Mouse (Mus musculus): ENCODE measurements at regions not wholly inside any gene's neighbourhood (a gene's known extent, or its start where the extent isn't known, plus 50 kb on each side); places are given as distances from the start of the nearest gene placed in this dataset.
A peak's percentile ranks its signal among the peaks of the same experiment; 100 is the strongest.

- Histone ChIP-seq H3K9me3 (replicated peaks; ENCODE audit: control insufficient read depth, low read length) (no peaks in the 10 kb centered on the region), H3K27ac (ENCODE audit: low read depth, low read length) (no peak overlapping the region), H3K4me2 (ENCODE audit: low read length) (no peak overlapping the region), H3K36me3 (ENCODE audit: control insufficient read depth, insufficient read depth, low read length) (no peaks in the 10 kb centered on the region), H3K9ac (ENCODE audit: low read length) (no peak overlapping the region), H3K27me3 (replicated peaks; ENCODE audit: control insufficient read depth, insufficient read depth, low read length) (no peaks in the 10 kb centered on the region), H3K4me1 (ENCODE audit: control insufficient read depth, insufficient read depth, low read length) (no peaks in the 10 kb centered on the region), H3K4me3 (ENCODE audit: low read depth, low read length) (no peak overlapping the region)
- DNase-seq (ENCODE audit: low spot score) (no peak), ATAC-seq (no peak)
- 57% methylated on average over 4 of the region's 4 CpGs for WGBS
Measured at GRCm38 (mm10) chr11:66684181-66684580, 158.4 kb upstream of the Shisa6 start.

- 32% methylated on average over 5 of the region's 5 CpGs for WGBS
- no peaks in the 10 kb centered on the region for H3K4me1 ChIP-seq (ENCODE audit: control insufficient read depth, insufficient read depth, low read length)
- no peak overlapping the region for H3K4me2 ChIP-seq (ENCODE audit: low read length)
- no peak overlapping the region for H3K4me3 ChIP-seq (ENCODE audit: low read depth, low read length)
- no peaks in the 10 kb centered on the region for H3K27me3 ChIP-seq (replicated peaks; ENCODE audit: control insufficient read depth, insufficient read depth, low read length)
- H3K9ac ChIP-seq (ENCODE audit: low read length), result no peak overlapping the region
- peak; percentile 78 for ATAC-seq
- no peaks in the 10 kb centered on the region for H3K9me3 ChIP-seq (replicated peaks; ENCODE audit: control insufficient read depth, low read length)
- H3K36me3 ChIP-seq (ENCODE audit: control insufficient read depth, insufficient read depth, low read length), result no peaks in the 10 kb centered on the region
- H3K27ac ChIP-seq (ENCODE audit: low read depth, low read length), result no peak overlapping the region
- DNase-seq (ENCODE audit: low spot score), result peak; percentile 58
Measured at GRCm38 (mm10) chr11:66694651-66695266, 169.0 kb upstream of the Shisa6 start.

GRCm38 (mm10) chr11:66696791-66697190 is 171.0 kb upstream of the Shisa6 start:
- H3K4me3 ChIP-seq (ENCODE audit: low read depth, low read length), result no peak overlapping the region
- no peak overlapping the region for H3K9ac ChIP-seq (ENCODE audit: low read length)
- 60% methylated on average over 1 of the region's 1 CpGs for WGBS
- no peak for ATAC-seq
- H3K27ac ChIP-seq (ENCODE audit: low read depth, low read length), result no peak overlapping the region
- no peak overlapping the region for H3K4me2 ChIP-seq (ENCODE audit: low read length)
- no peaks in the 10 kb centered on the region for H3K9me3 ChIP-seq (replicated peaks; ENCODE audit: control insufficient read depth, low read length)
- no peaks in the 10 kb centered on the region for H3K36me3 ChIP-seq (ENCODE audit: control insufficient read depth, insufficient read depth, low read length)
- no peaks in the 10 kb centered on the region for H3K27me3 ChIP-seq (replicated peaks; ENCODE audit: control insufficient read depth, insufficient read depth, low read length)
- H3K4me1 ChIP-seq (ENCODE audit: control insufficient read depth, insufficient read depth, low read length), result no peaks in the 10 kb centered on the region
- no peak for DNase-seq (ENCODE audit: low spot score)

GRCm38 (mm10) chr11:66745479-66745878 is 166.3 kb upstream of the Pirt start:
- Histone ChIP-seq H3K9ac (ENCODE audit: low read length) (no peak overlapping the region), H3K9me3 (replicated peaks; ENCODE audit: control insufficient read depth, low read length) (0 out of 2 replicates have a peak, but pooled peaks cover 2% of the 10 kb centered on the region), H3K4me2 (ENCODE audit: low read length) (no peak overlapping the region), H3K27ac (ENCODE audit: low read depth, low read length) (no peak overlapping the region), H3K4me1 (ENCODE audit: control insufficient read depth, insufficient read depth, low read length) (no peaks in the 10 kb centered on the region), H3K4me3 (ENCODE audit: low read depth, low read length) (no peak overlapping the region), H3K27me3 (replicated peaks; ENCODE audit: control insufficient read depth, insufficient read depth, low read length) (no peaks in the 10 kb centered on the region), H3K36me3 (ENCODE audit: control insufficient read depth, insufficient read depth, low read length) (no peaks in the 10 kb centered on the region)
- DNase-seq (ENCODE audit: low spot score), result peak; percentile 82
- 10% methylated on average over 1 of the region's 1 CpGs for WGBS
- ATAC-seq, result peak; percentile 23; the same call in 1 of the 2 replicates

GRCm38 (mm10) chr11:66789997-66790396 is 121.8 kb upstream of the Pirt start:
- Histone ChIP-seq H3K36me3 (ENCODE audit: control insufficient read depth, insufficient read depth, low read length) (no peaks in the 10 kb centered on the region), H3K9ac (ENCODE audit: low read length) (no peak overlapping the region), H3K4me2 (ENCODE audit: low read length) (no peak overlapping the region), H3K4me3 (ENCODE audit: low read depth, low read length) (no peak overlapping the region), H3K4me1 (ENCODE audit: control insufficient read depth, insufficient read depth, low read length) (no peaks in the 10 kb centered on the region), H3K9me3 (replicated peaks; ENCODE audit: control insufficient read depth, low read length) (no peaks in the 10 kb centered on the region), H3K27me3 (replicated peaks; ENCODE audit: control insufficient read depth, insufficient read depth, low read length) (no peaks in the 10 kb centered on the region), H3K27ac (ENCODE audit: low read depth, low read length) (no peak overlapping the region)
- no peak for ATAC-seq
- DNase-seq (ENCODE audit: low spot score), result no peak
- 47% methylated on average over 3 of the region's 3 CpGs for WGBS

- Histone ChIP-seq H3K27ac (ENCODE audit: low read depth, low read length) (no peak overlapping the region), H3K4me3 (ENCODE audit: low read depth, low read length) (no peak overlapping the region), H3K9me3 (replicated peaks; ENCODE audit: control insufficient read depth, low read length) (no peaks in the 10 kb centered on the region), H3K4me2 (ENCODE audit: low read length) (no peak overlapping the region), H3K27me3 (replicated peaks; ENCODE audit: control insufficient read depth, insufficient read depth, low read length) (no peaks in the 10 kb centered on the region), H3K4me1 (ENCODE audit: control insufficient read depth, insufficient read depth, low read length) (no peaks in the 10 kb centered on the region), H3K9ac (ENCODE audit: low read length) (no peak overlapping the region), H3K36me3 (ENCODE audit: control insufficient read depth, insufficient read depth, low read length) (no peaks in the 10 kb centered on the region)
- DNase-seq (ENCODE audit: low spot score) (no peak), ATAC-seq (no peak)
- 92% methylated on average over 5 of the region's 5 CpGs for WGBS
Measured at GRCm38 (mm10) chr11:66806887-66807286, 104.9 kb upstream of the Pirt start.

GRCm38 (mm10) chr11:66813310-66813709 is 98.5 kb upstream of the Pirt start:
- no peak for ATAC-seq
- no peaks in the 10 kb centered on the region for H3K27me3 ChIP-seq (replicated peaks; ENCODE audit: control insufficient read depth, insufficient read depth, low read length)
- H3K9ac ChIP-seq (ENCODE audit: low read length), result no peak overlapping the region
- no peaks in the 10 kb centered on the region for H3K36me3 ChIP-seq (ENCODE audit: control insufficient read depth, insufficient read depth, low read length)
- no peak overlapping the region for H3K27ac ChIP-seq (ENCODE audit: low read depth, low read length)
- no peaks in the 10 kb centered on the region for H3K9me3 ChIP-seq (replicated peaks; ENCODE audit: control insufficient read depth, low read length)
- WGBS, result 68% methylated on average over 5 of the region's 5 CpGs
- peak; percentile 22 for DNase-seq (ENCODE audit: low spot score)
- no peak overlapping the region for H3K4me3 ChIP-seq (ENCODE audit: low read depth, low read length)
- H3K4me2 ChIP-seq (ENCODE audit: low read length), result no peak overlapping the region
- H3K4me1 ChIP-seq (ENCODE audit: control insufficient read depth, insufficient read depth, low read length), result no peaks in the 10 kb centered on the region

- Histone ChIP-seq H3K4me2 (ENCODE audit: low read length) (no peak overlapping the region), H3K4me1 (ENCODE audit: control insufficient read depth, insufficient read depth, low read length) (no peaks in the 10 kb centered on the region), H3K9me3 (replicated peaks; ENCODE audit: control insufficient read depth, low read length) (no peaks in the 10 kb centered on the region), H3K27me3 (replicated peaks; ENCODE audit: control insufficient read depth, insufficient read depth, low read length) (no peaks in the 10 kb centered on the region), H3K36me3 (ENCODE audit: control insufficient read depth, insufficient read depth, low read length) (no peaks in the 10 kb centered on the region), H3K9ac (ENCODE audit: low read length) (no peak overlapping the region), H3K4me3 (ENCODE audit: low read depth, low read length) (no peak overlapping the region), H3K27ac (ENCODE audit: low read depth, low read length) (no peak overlapping the region)
- ATAC-seq, result no peak
- WGBS, result 57% methylated on average over 4 of the region's 4 CpGs
- DNase-seq (ENCODE audit: low spot score), result no peak
Measured at GRCm38 (mm10) chr11:66813731-66814130, 98.0 kb upstream of the Pirt start.

- Histone ChIP-seq H3K27me3 (replicated peaks; ENCODE audit: control insufficient read depth, insufficient read depth, low read length) (no peaks in the 10 kb centered on the region), H3K4me3 (ENCODE audit: low read depth, low read length) (no peak overlapping the region), H3K9ac (ENCODE audit: low read length) (no peak overlapping the region), H3K9me3 (replicated peaks; ENCODE audit: control insufficient read depth, low read length) (no peaks in the 10 kb centered on the region), H3K36me3 (ENCODE audit: control insufficient read depth, insufficient read depth, low read length) (no peaks in the 10 kb centered on the region), H3K27ac (ENCODE audit: low read depth, low read length) (no peak overlapping the region), H3K4me2 (ENCODE audit: low read length) (no peak overlapping the region), H3K4me1 (ENCODE audit: control insufficient read depth, insufficient read depth, low read length) (no peaks in the 10 kb centered on the region)
- ATAC-seq, result no peak
- 90% methylated on average over 5 of the region's 5 CpGs for WGBS
- no peak for DNase-seq (ENCODE audit: low spot score)
Measured at GRCm38 (mm10) chr11:66835864-66836263, 75.9 kb upstream of the Pirt start.

Data from forebrain, embryonic 14.5 days (tissue).